Mouse (Mus musculus) B cell, adult 2 months (primary cell): ENCODE data around the gene Tbx22.

Experiments used
- DNase-seq, 2 experiments: peaks; one replicate each; pipeline ENCODE4 v3.0.0; 2022

Tbx22 gene

DNA sequence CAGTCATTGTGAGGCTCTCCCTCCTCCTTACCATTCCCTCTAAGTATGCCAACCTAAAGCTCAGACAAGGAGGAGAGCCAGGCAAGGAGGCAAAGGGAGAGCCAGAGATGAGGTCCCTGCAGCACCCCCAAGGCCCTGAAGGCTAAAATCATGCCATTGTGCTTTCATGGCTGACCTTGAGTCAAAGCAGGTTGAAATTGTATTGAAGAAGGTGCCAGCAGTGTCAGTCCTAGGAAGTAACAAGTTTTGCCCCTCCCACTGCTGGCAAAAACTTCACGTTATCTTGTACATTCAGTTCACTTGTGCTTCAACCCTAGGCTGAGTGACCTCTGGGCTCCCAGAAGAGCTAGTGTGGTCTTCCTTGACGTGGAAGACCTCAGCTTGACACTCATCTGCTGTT is at the start of gene Tbx22:
TSS of gene Tbx22 (plus strand) at position 301 of the 400 bp plus-strand sequence.
- DNase-seq, result no peak

DNA sequence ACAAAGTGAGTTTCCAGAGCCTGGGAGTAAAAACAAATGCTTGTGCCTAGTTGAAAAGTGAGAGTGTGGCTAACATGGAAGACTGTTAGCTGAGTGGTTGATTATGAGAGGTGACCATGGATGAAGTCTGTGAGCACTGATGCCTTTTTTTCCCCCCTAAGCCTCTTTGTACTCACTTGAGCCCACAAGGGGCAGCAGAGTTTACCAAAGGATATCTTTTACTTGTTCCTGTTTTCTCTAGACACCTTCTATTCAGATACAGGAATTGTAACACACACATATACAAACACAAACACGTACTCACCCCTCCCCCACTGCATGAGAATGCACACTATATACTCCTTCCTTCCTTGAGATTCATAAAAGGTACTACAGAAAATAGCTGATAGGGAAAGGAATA is 913 bp downstream of the Tbx22 start:
- DNase-seq, result no peak

DNA sequence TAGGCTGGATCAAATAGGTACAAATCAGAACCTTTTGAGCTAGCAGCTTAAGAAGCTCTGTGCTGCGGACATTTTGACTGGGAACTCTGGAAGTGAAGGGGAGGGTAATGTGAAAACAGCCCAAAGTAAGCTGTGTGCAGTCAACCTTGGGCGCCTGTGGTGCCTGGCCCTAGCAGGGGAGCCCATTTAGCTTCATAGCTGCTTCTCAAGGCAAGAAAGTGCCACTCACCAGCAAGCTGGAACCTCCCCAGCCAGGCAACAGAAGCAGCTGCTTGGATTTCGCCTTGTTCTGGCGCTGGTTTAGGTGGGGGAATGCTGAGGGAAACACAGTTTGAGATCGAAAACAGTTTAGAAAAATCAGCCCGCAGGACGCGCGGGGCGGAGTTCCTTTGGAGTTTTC is 11.4 kb downstream of the Tbx22 start:
- no peak for DNase-seq

DNA sequence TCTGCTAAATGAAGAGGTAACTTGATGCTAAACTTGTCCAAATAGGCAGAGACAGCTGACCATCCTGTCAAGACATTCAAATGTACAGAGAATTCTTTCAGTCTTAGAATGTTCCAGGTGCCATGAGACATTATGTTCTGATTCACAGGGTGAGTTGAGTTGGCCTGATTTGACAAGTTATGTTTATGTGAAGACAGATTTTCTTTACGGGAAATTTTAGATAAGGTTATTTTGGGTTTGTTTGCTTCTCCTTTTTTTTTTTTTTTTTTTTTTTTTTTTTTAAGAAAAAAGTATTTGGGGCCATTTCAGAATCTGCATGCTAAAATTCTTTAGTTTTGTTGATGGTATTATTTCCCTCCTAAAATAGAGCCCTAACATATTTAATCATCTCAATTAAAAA is 40.8 kb downstream of the Tbx22 start:
- DNase-seq, result no peak

DNA sequence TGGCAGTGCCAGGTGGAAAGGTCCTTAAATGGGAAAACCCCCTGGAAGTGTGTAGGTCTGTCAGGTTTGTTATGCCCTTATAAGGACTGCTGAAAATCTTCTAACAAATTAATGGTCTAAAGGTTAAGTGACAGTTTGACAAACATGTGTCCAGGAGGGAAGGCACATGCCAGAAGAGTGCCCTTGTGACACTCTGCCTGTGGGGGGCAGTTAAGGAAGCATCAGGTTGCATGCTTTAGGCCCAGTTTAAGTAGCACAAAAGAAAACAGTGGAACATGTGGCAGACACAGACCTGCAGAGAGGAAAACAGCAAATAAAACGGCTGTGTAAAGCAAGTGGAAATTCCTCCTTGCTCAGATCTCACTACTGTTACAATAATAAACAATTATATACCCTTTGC is 55.8 kb downstream of the Tbx22 start:
- no peak for DNase-seq
